Mouse (Mus musculus): ENCODE data around the gene Samd8. TPM values are rescaled to one million over a fixed set of nuclear protein-coding genes. Genes with fewer than 3 reads are reported as not detected.
A peak's percentile ranks its signal among the peaks of the same experiment; 100 is the strongest.

Gene Samd8
- polyA plus RNA-seq, 1 experiment from 2014 or later, result 7.1 TPM

DNA sequence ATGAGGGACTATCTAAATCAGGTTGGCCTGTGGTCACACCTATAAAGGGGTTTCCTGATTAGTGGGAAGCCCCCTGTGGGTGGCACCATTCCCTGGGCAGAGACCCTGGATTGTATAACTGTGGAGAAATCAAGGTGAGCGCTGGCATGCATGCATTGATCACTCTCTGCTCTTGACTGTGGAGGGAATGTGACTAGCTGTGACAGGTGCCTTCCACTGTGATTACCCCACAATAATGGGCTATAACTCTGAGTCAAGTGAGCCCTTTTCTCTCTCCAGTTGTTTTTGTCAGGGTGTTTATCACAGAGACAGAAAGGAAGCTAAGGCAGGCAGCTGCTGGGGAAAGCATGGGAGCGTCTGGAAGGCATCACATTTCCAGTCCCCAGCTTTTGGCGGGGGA lies 65.9 kb downstream of the Samd8 start:
- Histone ChIP-seq H3K27me3 (replicated peaks; ENCODE audit: insufficient read depth, low read length) (no peaks in the 10 kb centered on the region), H3K27ac (ENCODE audit: low read length) (no peak overlapping the region), H3K4me2 (replicated peaks; ENCODE audit: low read depth, low read length) (no peak overlapping the region), H3K36me3 (ENCODE audit: insufficient read depth, low read length) (no peaks in the 10 kb centered on the region), H3K4me3 (ENCODE audit: low read depth, low read length) (no peak overlapping the region), H3K4me1 (ENCODE audit: insufficient read depth, low read depth, low read length) (no peaks in the 10 kb centered on the region), H3K9me3 (ENCODE audit: low read length) (no peaks in the 10 kb centered on the region), H3K9ac (replicated peaks; ENCODE audit: low read depth) (no peak overlapping the region)
- 59% methylated on average over 3 of the region's 3 CpGs for WGBS
- TF ChIP-seq CTCF (IDR thresholded peaks at IDR 0.05) (no peak), EP300 (IDR thresholded peaks at IDR 0.05) (no peak)
- DNase-seq (ENCODE audit: low spot score) (no peak), ATAC-seq (no peak)

DNA sequence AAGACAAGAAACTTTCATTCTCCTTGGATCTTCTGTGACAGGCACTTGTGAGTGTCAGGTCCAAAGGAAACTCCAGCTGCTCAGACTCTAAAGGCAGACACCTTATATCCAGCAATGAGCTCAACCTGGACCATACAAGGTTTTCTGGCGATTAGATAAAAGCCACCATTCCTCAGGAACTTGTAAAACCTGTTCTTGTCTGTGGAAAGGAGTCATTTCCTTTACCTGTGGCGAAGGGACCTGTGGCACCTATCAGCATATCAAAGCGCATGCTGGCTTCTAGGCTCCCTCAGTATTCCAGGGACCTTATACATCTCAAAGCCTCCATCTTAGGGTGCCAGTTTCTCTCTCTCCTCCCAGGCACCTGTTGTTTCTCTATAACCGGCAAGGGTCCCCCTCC lies 67.1 kb downstream of the Samd8 start:
- Histone ChIP-seq H3K27me3 (replicated peaks; ENCODE audit: insufficient read depth, low read length) (no peaks in the 10 kb centered on the region), H3K36me3 (ENCODE audit: insufficient read depth, low read length) (no peaks in the 10 kb centered on the region), H3K4me1 (ENCODE audit: insufficient read depth, low read depth, low read length) (no peaks in the 10 kb centered on the region), H3K4me2 (replicated peaks; ENCODE audit: low read depth, low read length) (no peak overlapping the region), H3K9me3 (ENCODE audit: low read length) (no peaks in the 10 kb centered on the region), H3K27ac (ENCODE audit: low read length) (no peak overlapping the region), H3K9ac (replicated peaks; ENCODE audit: low read depth) (no peak overlapping the region), H3K4me3 (ENCODE audit: low read depth, low read length) (no peak overlapping the region)
- WGBS, result 45% methylated on average over 4 of the region's 4 CpGs
- TF ChIP-seq CTCF (IDR thresholded peaks at IDR 0.05) (no peak), EP300 (IDR thresholded peaks at IDR 0.05) (no peak)
- ATAC-seq (no peak), DNase-seq (ENCODE audit: low spot score) (no peak)

DNA sequence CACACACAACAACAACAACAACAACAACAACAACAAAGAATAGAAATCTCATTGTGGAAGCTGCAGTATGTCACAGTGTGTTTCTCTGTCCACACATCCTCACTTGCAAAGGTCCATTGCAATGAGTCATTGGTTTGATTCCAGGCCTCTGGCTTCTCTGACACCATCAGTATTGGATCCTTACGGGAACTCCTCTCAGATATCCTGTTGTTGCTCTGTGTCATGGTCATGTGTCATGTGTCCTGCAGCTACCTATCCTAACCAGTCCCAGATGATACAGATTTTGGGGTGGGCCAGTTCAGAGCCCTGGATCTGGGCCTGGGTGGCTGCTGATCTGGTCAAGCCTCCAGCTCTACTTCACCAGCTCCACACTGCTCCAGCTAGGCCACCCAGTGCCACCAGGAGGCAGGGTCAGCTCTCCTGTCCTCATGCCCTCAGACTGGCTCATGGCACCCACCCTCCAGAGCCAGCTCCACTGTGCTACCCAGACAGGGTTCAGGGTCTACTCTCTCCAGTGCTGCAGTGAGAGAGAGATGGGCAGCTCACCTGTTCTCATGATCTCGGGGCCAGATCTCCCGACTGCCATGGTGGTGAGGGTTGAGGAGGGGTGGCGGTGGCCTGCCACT lies 70.7 kb downstream of the Samd8 start:
- no peaks in the 10 kb centered on the region for H3K27me3 ChIP-seq (replicated peaks; ENCODE audit: insufficient read depth, low read length)
- no peak overlapping the region for H3K27ac ChIP-seq (ENCODE audit: low read length)
- no peaks in the 10 kb centered on the region for H3K36me3 ChIP-seq (ENCODE audit: insufficient read depth, low read length)
- 93% methylated on average over 4 of the region's 4 CpGs for WGBS
- H3K9me3 ChIP-seq (ENCODE audit: low read length), result no peaks in the 10 kb centered on the region
- no peak overlapping the region for H3K4me3 ChIP-seq (ENCODE audit: low read depth, low read length)
- TF ChIP-seq CTCF (IDR thresholded peaks at IDR 0.05) (peak; percentile 60), EP300 (IDR thresholded peaks at IDR 0.05) (no peak)
- DNase-seq (ENCODE audit: low spot score) (no peak), ATAC-seq (no peak)
- peaks cover 13% of the 10 kb centered on the region; the same call in 1 of the 2 replicates for H3K4me1 ChIP-seq (ENCODE audit: insufficient read depth, low read depth, low read length)
- H3K4me2 ChIP-seq (replicated peaks; ENCODE audit: low read depth, low read length), result no peak overlapping the region
- H3K9ac ChIP-seq (replicated peaks; ENCODE audit: low read depth), result no peak overlapping the region

DNA sequence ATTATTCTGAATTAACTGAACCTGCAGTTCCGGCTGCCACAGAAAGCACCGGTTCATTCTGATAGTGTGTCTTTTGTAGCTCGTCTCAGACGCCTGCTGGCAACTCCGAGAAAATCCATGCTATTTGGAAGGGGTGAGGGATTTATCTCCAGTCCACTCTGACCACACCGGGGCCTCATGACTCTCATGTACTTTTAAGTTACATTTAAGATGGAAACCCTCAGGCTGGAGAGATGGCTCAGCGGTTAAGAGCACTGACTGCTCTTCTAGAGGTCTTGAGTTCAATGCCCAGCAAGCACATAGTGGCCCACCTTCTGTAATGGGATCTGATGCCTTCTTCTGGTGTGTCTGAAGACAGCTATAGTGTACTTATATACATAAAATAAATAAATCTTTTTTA lies 72.0 kb downstream of the Samd8 start:
- H3K4me2 ChIP-seq (replicated peaks; ENCODE audit: low read depth, low read length), result no peak overlapping the region
- H3K9ac ChIP-seq (replicated peaks; ENCODE audit: low read depth), result no peak overlapping the region
- ATAC-seq (no peak), DNase-seq (ENCODE audit: low spot score) (no peak)
- H3K27me3 ChIP-seq (replicated peaks; ENCODE audit: insufficient read depth, low read length), result no peaks in the 10 kb centered on the region
- no peaks in the 10 kb centered on the region for H3K9me3 ChIP-seq (ENCODE audit: low read length)
- no peaks in the 10 kb centered on the region for H3K36me3 ChIP-seq (ENCODE audit: insufficient read depth, low read length)
- TF ChIP-seq CTCF (IDR thresholded peaks at IDR 0.05) (no peak), EP300 (IDR thresholded peaks at IDR 0.05) (no peak)
- peaks cover 20% of the 10 kb centered on the region; the same call in 1 of the 2 replicates for H3K4me1 ChIP-seq (ENCODE audit: insufficient read depth, low read depth, low read length)
- no peak overlapping the region for H3K27ac ChIP-seq (ENCODE audit: low read length)
- H3K4me3 ChIP-seq (ENCODE audit: low read depth, low read length), result no peak overlapping the region
- 62% methylated on average over 7 of the region's 7 CpGs for WGBS

DNA sequence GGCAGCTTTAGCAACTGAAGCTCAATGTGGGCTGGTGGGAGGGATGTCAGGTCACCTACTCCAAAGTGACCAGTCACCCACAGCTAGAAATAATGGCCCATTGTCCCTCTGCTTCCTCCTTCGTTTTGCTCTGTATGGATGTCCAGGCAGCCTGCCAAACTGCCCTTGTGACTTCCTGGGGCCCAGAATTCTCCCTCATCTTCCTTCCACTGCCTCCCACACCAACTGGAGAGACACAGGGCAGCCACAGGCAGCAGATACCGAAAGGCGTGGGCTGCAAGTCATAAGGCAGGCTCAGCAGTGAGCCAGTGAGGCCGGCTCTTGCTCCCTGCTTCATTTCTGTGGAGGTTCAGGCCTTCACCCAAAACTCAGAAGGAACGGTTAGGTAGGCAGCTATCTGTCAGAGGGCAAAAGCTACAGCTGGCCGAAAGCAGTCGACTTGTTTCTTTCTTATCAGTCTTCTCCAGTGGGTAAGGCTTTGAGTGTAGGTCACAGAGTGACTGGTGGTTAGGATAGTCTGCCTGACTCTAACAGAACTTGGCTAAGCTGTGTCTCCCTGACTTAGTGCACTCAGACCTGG lies 72.6 kb downstream of the Samd8 start:
- H3K4me3 ChIP-seq (ENCODE audit: low read depth, low read length), result no peak overlapping the region
- H3K4me1 ChIP-seq (ENCODE audit: insufficient read depth, low read depth, low read length), result peaks cover 20% of the 10 kb centered on the region; the same call in 1 of the 2 replicates
- H3K9me3 ChIP-seq (ENCODE audit: low read length), result no peaks in the 10 kb centered on the region
- H3K36me3 ChIP-seq (ENCODE audit: insufficient read depth, low read length), result no peaks in the 10 kb centered on the region
- no peak overlapping the region for H3K9ac ChIP-seq (replicated peaks; ENCODE audit: low read depth)
- DNase-seq (ENCODE audit: low spot score) (peak; percentile 84), ATAC-seq (peak; percentile 78)
- H3K4me2 ChIP-seq (replicated peaks; ENCODE audit: low read depth, low read length), result no peak overlapping the region
- H3K27ac ChIP-seq (ENCODE audit: low read length), result peak overlapping the region; percentile 84
- TF ChIP-seq CTCF (IDR thresholded peaks at IDR 0.05), result no peak
- TF ChIP-seq EP300 (IDR thresholded peaks at IDR 0.05), result no peak; the same call in 1 of the 2 replicates
- no peaks in the 10 kb centered on the region for H3K27me3 ChIP-seq (replicated peaks; ENCODE audit: insufficient read depth, low read length)
- WGBS, result 10% methylated on average over 7 of the region's 7 CpGs

DNA sequence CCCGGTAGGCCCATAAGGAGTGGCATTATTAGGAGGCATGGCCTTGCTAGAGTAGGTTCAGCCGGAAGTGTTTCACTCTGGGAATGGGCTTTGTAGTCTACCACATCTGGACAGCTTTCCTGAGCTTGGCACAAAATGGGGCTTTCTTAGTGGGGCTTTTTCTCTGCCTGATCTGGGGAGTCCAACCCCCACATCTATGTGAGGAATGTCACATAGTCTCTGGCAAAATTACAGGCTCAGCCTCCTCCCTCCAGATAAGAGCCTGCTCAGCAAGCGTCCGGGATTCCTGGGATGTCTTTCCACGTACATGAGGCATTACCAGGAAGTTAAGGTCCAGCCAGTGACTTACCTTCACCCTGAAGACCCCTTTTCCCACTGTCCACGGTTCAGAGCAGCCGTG lies 73.6 kb downstream of the Samd8 start:
- H3K27me3 ChIP-seq (replicated peaks; ENCODE audit: insufficient read depth, low read length), result no peaks in the 10 kb centered on the region
- H3K4me3 ChIP-seq (ENCODE audit: low read depth, low read length), result no peak overlapping the region
- peaks cover 20% of the 10 kb centered on the region; the same call in 1 of the 2 replicates for H3K4me1 ChIP-seq (ENCODE audit: insufficient read depth, low read depth, low read length)
- TF ChIP-seq EP300 (IDR thresholded peaks at IDR 0.05), result peak; percentile 80
- TF ChIP-seq CTCF (IDR thresholded peaks at IDR 0.05), result no peak
- H3K36me3 ChIP-seq (ENCODE audit: insufficient read depth, low read length), result no peaks in the 10 kb centered on the region
- peak; percentile 58 for DNase-seq (ENCODE audit: low spot score)
- H3K4me2 ChIP-seq (replicated peaks; ENCODE audit: low read depth, low read length), result no peak overlapping the region
- H3K9ac ChIP-seq (replicated peaks; ENCODE audit: low read depth), result no peak overlapping the region
- peak; percentile 45 for ATAC-seq
- whole genome bisulfite sequencing, result 39% methylated on average over 7 of the region's 7 CpGs
- H3K27ac ChIP-seq (ENCODE audit: low read length), result peak overlapping the region; percentile 33; the same call in 1 of the 2 replicates
- H3K9me3 ChIP-seq (ENCODE audit: low read length), result no peaks in the 10 kb centered on the region
